Mouse (Mus musculus): ENCODE results near the gene Tescl. TPM values are rescaled to one million over a fixed set of nuclear protein-coding genes. Genes with fewer than 3 reads are reported as not detected.

Gene Tescl
- total and polyA plus RNA-seq, 2 experiments from 2014 or later = 0.14 TPM; not detected in 1

DNA sequence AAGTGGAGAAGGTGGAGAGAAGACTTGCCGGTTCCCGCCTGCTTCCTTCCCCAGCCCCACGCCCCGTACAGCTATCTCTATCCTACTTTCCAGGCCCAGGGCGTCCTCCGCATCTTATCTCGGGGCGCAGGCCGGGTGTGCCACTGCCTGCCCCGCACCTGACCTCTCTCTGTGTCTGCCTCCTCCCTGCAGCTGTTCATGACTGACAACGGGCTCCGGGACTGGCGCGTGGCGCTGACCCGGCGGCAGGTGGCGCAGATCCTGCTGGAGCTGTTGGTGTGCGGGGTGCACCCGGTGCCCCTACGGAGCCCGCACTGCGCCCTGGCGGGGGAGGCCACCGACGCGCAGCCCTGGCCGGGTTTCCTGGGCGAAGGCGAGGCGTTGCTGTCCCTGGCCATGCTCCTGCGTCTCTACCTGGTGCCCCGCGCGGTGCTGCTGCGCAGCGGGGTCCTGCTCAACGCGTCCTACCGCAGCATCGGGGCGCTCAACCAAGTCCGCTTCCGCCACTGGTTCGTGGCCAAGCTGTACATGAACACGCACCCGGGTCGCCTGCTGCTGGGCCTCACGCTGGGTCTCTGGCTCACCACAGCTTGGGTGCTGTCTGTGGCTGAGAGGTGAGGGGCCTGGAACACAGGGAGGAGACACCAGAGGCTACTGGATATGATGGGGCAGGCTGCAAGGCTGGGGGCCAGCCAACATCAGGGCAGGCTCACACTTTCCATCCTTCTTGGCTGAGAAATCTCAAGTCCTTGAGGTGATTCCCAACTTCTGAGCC, 43.5 kb upstream of the Tescl start:
- 5% methylated on average over 44 of the region's 49 CpGs for WGBS
- Histone ChIP-seq H3K4me3 (ENCODE audit: low read depth, low read length) (peak overlapping the region; percentile 18), H3K4me2 (ENCODE audit: low read depth, low read length) (peak overlapping the region; percentile 49), H3K9me3 (replicated peaks; ENCODE audit: control insufficient read depth, low read length) (no peaks in the 10 kb centered on the region), H3K27me3 (ENCODE audit: control insufficient read depth, insufficient read depth, low read length) (0 out of 2 replicates have a peak, but pooled peaks cover 5% of the 10 kb centered on the region), H3K36me3 (replicated peaks; ENCODE audit: control insufficient read depth, insufficient read depth, low read length) (no peaks in the 10 kb centered on the region), H3K9ac (replicated peaks; ENCODE audit: low read depth, low read length) (0 out of 2 replicates have a peak overlapping the region, but pooled peaks have one; percentile 4), H3K27ac (ENCODE audit: low read depth) (no peak overlapping the region), H3K4me1 (ENCODE audit: control insufficient read depth, insufficient read depth) (peaks cover 11% of the 10 kb centered on the region; the same call in 1 of the 2 replicates)
- no peak for TF ChIP-seq EP300 (IDR thresholded peaks at IDR 0.05; ENCODE audit: low read depth)
- TF ChIP-seq CTCF (IDR thresholded peaks at IDR 0.05; ENCODE audit: low read depth) = peak; percentile 32
- peak; percentile 23 for DNase-seq (ENCODE audit: low spot score)
- peak; percentile 62 for ATAC-seq (ENCODE audit: insufficient read depth, low read depth)

DNA sequence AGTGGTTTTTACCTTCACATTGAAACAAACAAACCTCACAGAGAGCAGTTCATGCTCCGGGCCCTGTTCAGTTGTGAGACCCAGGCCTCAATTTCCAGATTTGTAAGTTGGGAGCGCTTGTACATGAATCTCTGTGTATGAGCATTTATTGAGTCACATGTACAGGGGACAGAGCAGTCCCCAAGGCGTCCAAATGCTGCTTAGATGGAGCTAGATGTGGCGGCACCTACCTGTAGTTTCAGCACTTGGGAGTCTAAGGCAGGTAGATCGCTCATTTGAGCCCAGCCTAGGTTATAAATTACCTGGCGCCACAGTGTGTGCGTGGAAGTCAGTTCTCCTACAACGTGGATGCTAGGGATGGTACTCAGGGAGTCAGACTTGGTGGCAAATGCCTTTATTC, 42.7 kb upstream of the Tescl start:
- TF ChIP-seq CTCF (IDR thresholded peaks at IDR 0.05; ENCODE audit: low read depth) (no peak), EP300 (IDR thresholded peaks at IDR 0.05; ENCODE audit: low read depth) (no peak)
- Histone ChIP-seq H3K4me2 (ENCODE audit: low read depth, low read length) (peak overlapping the region; percentile 49; the same call in 1 of the 2 replicates), H3K9ac (replicated peaks; ENCODE audit: low read depth, low read length) (no peak overlapping the region), H3K9me3 (replicated peaks; ENCODE audit: control insufficient read depth, low read length) (no peaks in the 10 kb centered on the region), H3K4me3 (ENCODE audit: low read depth, low read length) (no peak overlapping the region), H3K36me3 (replicated peaks; ENCODE audit: control insufficient read depth, insufficient read depth, low read length) (no peaks in the 10 kb centered on the region), H3K27ac (ENCODE audit: low read depth) (no peak overlapping the region), H3K27me3 (ENCODE audit: control insufficient read depth, insufficient read depth, low read length) (0 out of 2 replicates have a peak, but pooled peaks cover 5% of the 10 kb centered on the region), H3K4me1 (ENCODE audit: control insufficient read depth, insufficient read depth) (peaks cover 11% of the 10 kb centered on the region; the same call in 1 of the 2 replicates)
- ATAC-seq (ENCODE audit: insufficient read depth, low read depth) = no peak
- DNase-seq (ENCODE audit: low spot score) = no peak
- whole genome bisulfite sequencing = 82% methylated on average over 8 of the region's 8 CpGs

DNA sequence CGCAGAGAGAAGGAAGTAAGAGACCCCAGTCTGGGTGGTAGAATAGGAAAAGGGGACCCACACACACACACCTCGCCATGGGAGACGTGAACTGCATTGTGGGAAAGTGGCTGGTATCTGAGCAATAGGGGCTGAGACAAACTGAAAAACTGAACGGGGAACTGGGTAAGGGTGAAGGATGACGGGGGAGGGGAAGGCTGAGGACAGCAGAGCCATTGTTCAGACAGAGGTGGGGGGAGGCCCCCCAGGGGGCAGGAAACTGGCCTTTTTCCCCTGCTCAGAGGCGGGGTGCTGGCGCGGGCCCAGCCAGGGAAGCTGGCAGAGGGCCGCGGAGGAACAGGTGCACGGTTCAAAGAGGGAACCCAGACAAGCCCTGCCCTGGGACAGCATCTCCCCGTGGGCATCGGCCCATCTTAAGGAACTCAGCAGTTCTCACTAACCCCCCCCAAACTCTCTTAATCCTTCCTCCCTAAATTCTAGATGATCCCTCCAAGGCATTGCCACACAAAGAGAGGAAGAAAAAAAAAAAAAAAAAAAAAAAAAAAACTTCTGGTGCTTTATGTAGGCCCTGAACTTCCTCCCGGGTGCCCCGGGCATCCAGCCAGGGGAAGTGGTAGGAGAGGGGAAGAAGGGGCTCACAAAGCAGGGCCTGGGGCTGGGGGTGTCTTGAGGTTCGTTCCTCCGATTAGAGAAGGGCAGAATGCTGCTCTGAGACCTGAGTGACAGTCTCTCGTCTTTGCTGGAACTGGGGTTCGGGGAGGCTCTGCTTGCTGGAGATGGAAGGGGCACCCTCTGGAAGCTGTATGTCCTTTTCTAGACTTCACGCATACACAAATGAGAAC, 40.0 kb upstream of the Tescl start:
- WGBS = 35% methylated on average over 14 of the region's 20 CpGs
- H3K4me3 ChIP-seq (ENCODE audit: low read depth, low read length) = no peak overlapping the region
- no peak for TF ChIP-seq EP300 (IDR thresholded peaks at IDR 0.05; ENCODE audit: low read depth)
- H3K27me3 ChIP-seq (ENCODE audit: control insufficient read depth, insufficient read depth, low read length) = 0 out of 2 replicates have a peak, but pooled peaks cover 5% of the 10 kb centered on the region
- peaks cover 11% of the 10 kb centered on the region; the same call in 1 of the 2 replicates for H3K4me1 ChIP-seq (ENCODE audit: control insufficient read depth, insufficient read depth)
- H3K9ac ChIP-seq (replicated peaks; ENCODE audit: low read depth, low read length) = no peak overlapping the region
- no peaks in the 10 kb centered on the region for H3K9me3 ChIP-seq (replicated peaks; ENCODE audit: control insufficient read depth, low read length)
- ATAC-seq (ENCODE audit: insufficient read depth, low read depth) (no peak), DNase-seq (ENCODE audit: low spot score) (no peak)
- H3K4me2 ChIP-seq (ENCODE audit: low read depth, low read length) = peak overlapping the region; percentile 23; the same call in 1 of the 2 replicates
- no peaks in the 10 kb centered on the region for H3K36me3 ChIP-seq (replicated peaks; ENCODE audit: control insufficient read depth, insufficient read depth, low read length)
- H3K27ac ChIP-seq (ENCODE audit: low read depth) = peak overlapping the region; percentile 46; the same call in 1 of the 2 replicates

DNA sequence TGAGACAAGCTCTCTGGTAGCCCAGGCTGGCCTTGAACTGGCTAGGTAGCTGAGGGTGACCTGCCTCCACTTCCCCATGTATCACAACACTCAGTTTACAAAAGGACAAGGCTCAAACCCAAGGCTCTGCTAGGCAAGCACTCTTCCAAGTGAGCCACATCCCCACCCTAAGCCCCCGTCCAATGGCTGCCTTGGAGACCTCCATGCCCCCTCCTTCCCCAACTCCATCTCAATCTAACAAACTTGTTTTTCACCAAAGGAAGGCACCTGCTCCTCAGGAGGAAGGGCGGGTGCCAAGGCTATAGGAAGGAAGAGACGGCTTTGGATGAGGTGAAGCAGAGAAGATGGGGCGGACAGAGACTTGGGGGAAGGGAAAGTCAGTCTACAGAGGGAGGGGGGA, 39.0 kb upstream of the Tescl start:
- no peak overlapping the region for H3K27ac ChIP-seq (ENCODE audit: low read depth)

DNA sequence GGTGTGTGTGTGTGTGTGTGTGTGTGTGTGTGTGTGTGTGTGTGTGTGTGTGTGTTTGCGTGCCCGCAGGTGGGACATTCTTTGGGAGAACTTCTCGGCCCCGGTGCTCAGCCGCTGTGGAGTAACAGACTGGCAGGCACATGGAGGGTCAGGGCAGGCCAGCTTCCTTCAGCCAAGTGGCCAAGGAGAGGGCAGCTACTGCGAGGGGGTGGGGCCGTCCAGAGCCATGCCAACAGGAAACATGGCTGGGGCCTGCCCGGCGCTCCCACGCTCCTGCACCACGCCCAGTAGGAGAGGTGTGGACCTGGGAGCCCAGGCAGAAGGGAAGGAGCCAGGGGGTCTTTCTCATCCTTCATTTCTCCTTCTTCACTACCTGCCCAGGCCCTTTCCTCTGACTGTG, 38.6 kb upstream of the Tescl start:
- no peak for TF ChIP-seq EP300 (IDR thresholded peaks at IDR 0.05; ENCODE audit: low read depth)
- no peak for TF ChIP-seq CTCF (IDR thresholded peaks at IDR 0.05; ENCODE audit: low read depth)
- DNase-seq (ENCODE audit: low spot score) (no peak), ATAC-seq (ENCODE audit: insufficient read depth, low read depth) (no peak)
- 77% methylated on average over 8 of the region's 11 CpGs for WGBS
- Histone ChIP-seq H3K4me1 (ENCODE audit: control insufficient read depth, insufficient read depth) (peaks cover 8% of the 10 kb centered on the region; the same call in 1 of the 2 replicates), H3K27me3 (ENCODE audit: control insufficient read depth, insufficient read depth, low read length) (0 out of 2 replicates have a peak, but pooled peaks cover 1% of the 10 kb centered on the region), H3K36me3 (replicated peaks; ENCODE audit: control insufficient read depth, insufficient read depth, low read length) (no peaks in the 10 kb centered on the region), H3K9me3 (replicated peaks; ENCODE audit: control insufficient read depth, low read length) (no peaks in the 10 kb centered on the region), H3K27ac (ENCODE audit: low read depth) (no peak overlapping the region), H3K4me2 (ENCODE audit: low read depth, low read length) (peak overlapping the region; percentile 23; the same call in 1 of the 2 replicates), H3K4me3 (ENCODE audit: low read depth, low read length) (peak overlapping the region; percentile 8; the same call in 1 of the 2 replicates), H3K9ac (replicated peaks; ENCODE audit: low read depth, low read length) (no peak overlapping the region)

More for the DNA sequence above, 39.0 kb upstream of the Tescl start:
- 57% methylated on average over 4 of the region's 4 CpGs for WGBS
- no peak overlapping the region for H3K9ac ChIP-seq (replicated peaks; ENCODE audit: low read depth, low read length)
- TF ChIP-seq EP300 (IDR thresholded peaks at IDR 0.05; ENCODE audit: low read depth) = no peak
- no peak for TF ChIP-seq CTCF (IDR thresholded peaks at IDR 0.05; ENCODE audit: low read depth)
- DNase-seq (ENCODE audit: low spot score) (no peak), ATAC-seq (ENCODE audit: insufficient read depth, low read depth) (no peak)
- no peaks in the 10 kb centered on the region for H3K36me3 ChIP-seq (replicated peaks; ENCODE audit: control insufficient read depth, insufficient read depth, low read length)
- H3K9me3 ChIP-seq (replicated peaks; ENCODE audit: control insufficient read depth, low read length) = no peaks in the 10 kb centered on the region
- H3K4me1 ChIP-seq (ENCODE audit: control insufficient read depth, insufficient read depth) = peaks cover 11% of the 10 kb centered on the region; the same call in 1 of the 2 replicates
- H3K27me3 ChIP-seq (ENCODE audit: control insufficient read depth, insufficient read depth, low read length) = 0 out of 2 replicates have a peak, but pooled peaks cover 5% of the 10 kb centered on the region
- H3K4me3 ChIP-seq (ENCODE audit: low read depth, low read length) = no peak overlapping the region
- peak overlapping the region; percentile 23; the same call in 1 of the 2 replicates for H3K4me2 ChIP-seq (ENCODE audit: low read depth, low read length)
